Mouse (Mus musculus) lung, postnatal 0 days (tissue): Measurements from ENCODE around the gene Polr1e.

Experiments used
- CTCF ChIP-seq: IDR thresholded peaks from 2 replicates; pipeline ENCODE4 v1.5.1; 2016; ENCODE audit warnings: antibody characterized with exemption, mild to moderate bottlenecking
- EP300 ChIP-seq: IDR thresholded peaks from 2 replicates; pipeline ENCODE4 v1.6.1; 2016; ENCODE audit warnings: antibody characterized with exemption, mild to moderate bottlenecking, control low read depth

GRCm38 (mm10) chr4:45046679-45047078, 28.3 kb downstream of the Polr1e start:
- TF ChIP-seq CTCF (no peak), EP300 (no peak)
